Mouse (Mus musculus): ENCODE data around the gene Scgb2b27. TPM values are rescaled to one million over a fixed set of nuclear protein-coding genes. Genes with fewer than 3 reads are reported as not detected.

Gene Scgb2b27
- total RNA-seq (2023) = not detected

DNA sequence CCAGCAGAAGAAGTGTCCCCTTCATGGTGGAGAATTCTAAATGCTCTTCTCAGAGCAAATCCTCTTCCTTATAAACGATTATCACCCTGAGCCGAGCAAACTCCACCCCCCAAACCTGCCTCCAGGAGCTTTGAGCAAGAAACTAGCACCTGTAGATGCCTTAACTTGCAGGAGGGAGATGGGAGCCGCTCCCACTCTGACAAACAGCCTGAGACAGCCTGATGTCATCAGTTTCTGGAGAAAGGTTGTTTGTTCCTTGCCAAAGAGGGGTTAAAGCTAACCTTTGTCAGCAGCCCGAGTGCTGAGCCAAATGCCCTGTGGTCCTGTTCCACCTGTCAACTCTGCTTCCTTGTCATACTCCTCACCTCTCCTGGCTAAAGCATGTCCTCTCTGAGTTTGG, at the start of gene Scgb2b27:
Scgb2b27 (minus strand) TSS at position 101 of the 400 bp plus-strand sequence.

GRCm38 (mm10) chr7:34021183-34021582, 7.4 kb upstream of the Scgb2b27 start, which contains the start of gene Scgb1b27:
TSS of gene Scgb1b27 (plus strand) at chr7:34021483.

Other genes starting within 250 kb of the Scgb2b27 start
- not detected for gene Scgb2b26, start 68.9 kb downstream of the Scgb2b27 start, total RNA-seq (2023)
- gene Scgb1b27, start 7.5 kb upstream of the Scgb2b27 start, total RNA-seq (2023) = not detected
- gene Scgb1b30, start 81.5 kb upstream of the Scgb2b27 start, total RNA-seq (2023) = not detected
- under 1 TPM in 1 of 2 experiments, not detected in 1; 0.26 TPM for gene Wtip, start 119.3 kb upstream of the Scgb2b27 start, total RNA-seq (2023)
- gene Uba2, start 155.7 kb upstream of the Scgb2b27 start, total RNA-seq (2023) = 10 to 100 TPM; 67.6 to 70.9 TPM
- 10 to 100 TPM; 13.6 to 17.8 TPM for gene Pdcd2l, start 182.7 kb upstream of the Scgb2b27 start, total RNA-seq (2023)
- 100 to 1,000 TPM; 719 to 822 TPM for gene Gpi1, start 216.4 kb upstream of the Scgb2b27 start, total RNA-seq (2023)
- not detected for gene Gm6096, start 237.1 kb upstream of the Scgb2b27 start, total RNA-seq (2023)

All from neutrophil, adult 83 days (primary cell).